Mouse (Mus musculus) gonadal fat pad, adult 2 months (tissue): ENCODE data around the gene Olfr63. TPM values are rescaled to one million over a fixed set of nuclear protein-coding genes. Genes with fewer than 3 reads are reported as not detected.
"Not testable (repeated sequence)": the region's sequence is repeated elsewhere in the genome, so short reads cannot be mapped to it uniquely, and the experiment has no call there.

Experiments used
- DNase-seq: peaks from one replicate; pipeline ENCODE4 v3.0.0-alpha.2; 2012; ENCODE audit warnings: low read depth
- polyA plus RNA-seq: library from polyadenylated mRNA; depleted of rRNA; stranded (reverse); fragments of >200 nt; gene quantifications from 2 replicates; pipeline ENCODE4 v1.2.3, GENCODE M21; 2012; rRNA removed

The Olfr63 gene
- polyA plus RNA-seq = not detected in 2 replicates

DNA sequence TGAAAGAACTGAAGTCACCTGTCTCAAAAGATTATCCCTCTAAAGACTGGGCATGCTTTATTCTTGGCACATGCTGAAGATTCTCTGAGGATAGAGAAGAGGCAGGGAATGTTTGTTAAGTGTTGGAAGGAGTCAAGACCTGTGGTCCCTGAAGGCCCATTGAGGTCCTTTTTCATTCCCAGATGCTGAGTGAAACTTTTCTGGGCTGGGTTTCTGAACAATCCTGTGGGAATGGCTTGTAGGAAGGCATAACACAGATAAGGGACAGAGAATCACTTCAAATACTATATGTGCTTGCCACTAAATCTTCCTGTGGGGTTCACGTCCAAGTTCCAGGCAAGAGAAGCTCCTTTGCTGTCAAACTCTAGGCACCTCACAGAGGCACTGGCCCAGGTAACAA, at the start of gene Olfr63:
TSS of gene Olfr63 (plus strand) at position 301 of the 400 bp plus-strand sequence.
- no peak for DNase-seq

DNA sequence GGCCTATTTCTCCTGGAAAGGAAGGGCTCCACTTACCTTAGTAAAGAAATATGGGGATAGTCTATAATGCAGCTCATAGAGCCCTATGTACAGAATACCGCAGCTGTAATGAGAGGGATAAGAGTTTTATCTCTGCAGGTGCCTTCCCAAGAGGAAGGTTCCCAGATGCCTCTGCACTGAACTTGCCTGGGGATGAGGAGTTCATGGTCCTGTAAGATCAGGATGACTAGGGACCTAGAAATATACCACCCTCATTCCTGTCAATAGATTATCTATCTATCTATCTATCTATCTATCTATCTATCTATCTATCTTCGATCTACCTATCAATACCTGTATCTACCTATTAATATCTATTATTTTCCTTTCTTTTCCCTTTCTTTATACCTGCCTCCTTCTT, 42.9 kb upstream of the Olfr63 start, which contains the start of gene Olfr1564:
TSS of gene Olfr1564 (minus strand) at position 101 of the 400 bp plus-strand sequence.
- no peak for DNase-seq

- not testable (repeated sequence) for DNase-seq
Observed at GRCm38 (mm10) chr17:33236646-33237045, 27.8 kb upstream of the Olfr63 start.

GRCm38 (mm10) chr17:33254530-33255318, 9.8 kb upstream of the Olfr63 start, which contains the start of gene Zfp955a:
TSS of gene Zfp955a (minus strand) at chr17:33255145.
- not testable (repeated sequence) for DNase-seq

DNA sequence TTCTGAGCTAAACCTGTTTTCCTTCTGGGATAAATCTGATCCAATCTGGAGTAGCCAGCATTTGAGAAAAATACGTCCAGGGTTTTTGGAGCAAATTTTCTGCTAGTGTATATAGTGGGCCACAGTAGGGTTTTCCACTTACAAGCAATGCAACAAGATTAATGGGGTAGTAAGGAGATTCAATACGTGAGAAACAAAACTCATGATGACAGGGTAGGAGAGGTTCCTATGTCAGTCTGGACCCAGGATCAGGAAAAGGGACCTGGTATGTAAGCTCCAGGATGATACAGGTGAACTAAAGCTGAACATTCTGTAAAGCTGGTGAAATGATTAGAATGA, 9.2 kb upstream of the Olfr63 start:
- DNase-seq = not testable (repeated sequence)

- DNase-seq = no peak
Observed at GRCm38 (mm10) chr17:33268907-33269306, 4.4 kb downstream of the Olfr63 start.

DNA sequence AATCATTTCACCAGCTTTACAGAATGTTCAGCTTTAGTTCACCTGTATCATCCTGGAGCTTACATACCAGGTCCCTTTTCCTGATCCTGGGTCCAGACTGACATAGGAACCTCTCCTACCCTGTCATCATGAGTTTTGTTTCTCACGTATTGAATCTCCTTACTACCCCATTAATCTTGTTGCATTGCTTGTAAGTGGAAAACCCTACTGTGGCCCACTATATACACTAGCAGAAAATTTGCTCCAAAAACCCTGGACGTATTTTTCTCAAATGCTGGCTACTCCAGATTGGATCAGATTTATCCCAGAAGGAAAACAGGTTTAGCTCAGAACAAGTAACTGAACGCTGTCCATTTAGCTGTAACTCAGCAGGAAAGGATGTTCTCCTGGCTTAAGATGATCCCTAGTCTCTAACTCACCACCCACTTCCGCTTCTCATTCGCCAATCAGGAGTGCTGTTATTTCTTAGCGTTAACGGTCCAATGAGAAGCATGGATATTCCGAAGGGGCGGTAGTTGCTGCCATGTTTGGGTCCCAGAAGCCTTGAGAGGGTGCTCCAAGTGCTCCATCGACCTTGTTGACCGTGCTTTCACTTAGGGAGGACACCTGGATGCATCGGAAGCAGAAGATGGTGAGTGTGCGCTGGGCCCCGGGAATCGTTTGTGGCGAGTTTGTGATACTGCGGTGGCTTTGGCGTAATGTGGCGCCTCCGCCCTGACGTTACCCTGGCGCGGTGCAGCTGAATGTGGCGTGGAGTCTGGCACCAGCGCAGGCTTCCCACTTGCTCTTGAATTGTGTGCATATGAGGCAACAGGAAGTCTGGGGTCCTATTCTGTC, 24.8 kb downstream of the Olfr63 start, which contains the start of gene Zfp955b:
TSS of gene Zfp955b (plus strand) at position 506 of the 837 bp plus-strand sequence.
- DNase-seq = not testable (repeated sequence)

DNA sequence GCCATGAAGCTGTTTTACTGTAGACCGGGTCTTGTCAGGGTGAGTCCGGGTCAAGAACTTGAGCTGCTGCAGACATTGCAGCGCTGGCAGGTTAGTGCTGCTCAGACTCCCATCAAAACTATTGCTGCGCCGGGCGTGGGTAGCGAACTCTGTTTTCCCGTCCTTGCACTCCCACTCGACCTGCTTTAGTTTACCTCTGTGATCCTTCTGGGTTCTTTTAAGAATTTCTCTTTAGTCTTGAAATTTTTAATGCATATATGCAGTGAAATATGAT, 25.3 kb downstream of the Olfr63 start:
- not testable (repeated sequence) for DNase-seq

Other genes starting within 250 kb of the Olfr63 start
- gene Zfp763, start 231.3 kb upstream of the Olfr63 start, polyA plus RNA-seq = 1.4 and 1.7 TPM in 2 replicates
- gene 4921501E09Rik, start 196.6 kb upstream of the Olfr63 start, polyA plus RNA-seq = not detected in 2 replicates
- 1.8 and 2.5 TPM in 2 replicates for gene Zfp563, start 175.4 kb upstream of the Olfr63 start, polyA plus RNA-seq
- gene Morc2b, start 125.0 kb upstream of the Olfr63 start, polyA plus RNA-seq = 0.09 and 0.14 TPM in 2 replicates
- gene Olfr55, start 96.2 kb upstream of the Olfr63 start, polyA plus RNA-seq = not detected in 2 replicates
- not detected in 2 replicates for gene Olfr239, start 73.4 kb upstream of the Olfr63 start, polyA plus RNA-seq
- gene Olfr1564, start 43.0 kb upstream of the Olfr63 start, polyA plus RNA-seq = not detected in 2 replicates
- gene Zfp955a, start 9.5 kb upstream of the Olfr63 start, polyA plus RNA-seq = 1.7 and 2.0 TPM in 2 replicates
- gene Zfp955b, start 24.9 kb downstream of the Olfr63 start, polyA plus RNA-seq = 1.6 and 2.1 TPM in 2 replicates
- gene Zfp81, start 94.2 kb downstream of the Olfr63 start, polyA plus RNA-seq = 1.4 TPM in 2 replicates
- gene Zfp101, start 130.0 kb downstream of the Olfr63 start, polyA plus RNA-seq = 1.7 and 2.3 TPM in 2 replicates
- 3.3 and 3.7 TPM in 2 replicates for gene Actl9, start 168.2 kb downstream of the Olfr63 start, polyA plus RNA-seq